Mouse (Mus musculus) liver, embryonic 16.5 days (tissue): ENCODE data around the gene B4galt1. TPM values are rescaled to one million over a fixed set of nuclear protein-coding genes. Genes with fewer than 3 reads are reported as not detected.

ENCODE experiments used
- ATAC-seq: fragments of 200-750 bp; cut with Nextera tagmentation; 2 replicates; pipeline ENCODE4 v1.8.0; 2017; ENCODE audit warnings: low read depth, mild to moderate bottlenecking, moderate number of reproducible peaks, moderate library complexity
- H3K27ac ChIP-seq: fragments of 300-500 bp; sonication (generic); 2 replicates; pipeline ENCODE4 v1.5.1; 2014; ENCODE audit warnings: mild to moderate bottlenecking, low read length
- H3K27me3 ChIP-seq: fragments of 300-500 bp; sonication (generic); 2 replicates; pipeline ENCODE4 v1.6.1; 2014; ENCODE audit warnings: low read depth, low read length, mixed read lengths; ENCODE audit not compliant: control insufficient read depth, insufficient read depth
- H3K36me3 ChIP-seq: fragments of 300-500 bp; sonication (generic); 2 replicates; pipeline ENCODE4 v1.6.1; 2014; ENCODE audit warnings: mild to moderate bottlenecking; ENCODE audit not compliant: control insufficient read depth, insufficient read depth
- H3K4me1 ChIP-seq: fragments of 300-500 bp; sonication (generic); 2 replicates; pipeline ENCODE4 v1.6.1; 2014; ENCODE audit warnings: low read depth, low read length, mixed read lengths; ENCODE audit not compliant: control insufficient read depth
- H3K4me2 ChIP-seq: fragments of 300-500 bp; sonication (generic); 2 replicates; pipeline ENCODE4 v1.6.1; 2014; ENCODE audit warnings: low read depth, low read length, mixed read lengths
- H3K4me3 ChIP-seq: fragments of 300-500 bp; sonication (generic); 2 replicates; pipeline ENCODE4 v1.5.1; 2014; ENCODE audit warnings: low read depth, mild to moderate bottlenecking, low read length
- H3K9ac ChIP-seq: fragments of 300-500 bp; sonication (generic); 2 replicates; pipeline ENCODE4 v1.6.1; 2014; ENCODE audit warnings: low read depth, low read length
- H3K9me3 ChIP-seq: fragments of 300-500 bp; sonication (generic); replicated peaks from 2 replicates; pipeline ENCODE4 v1.6.1; 2016; ENCODE audit warnings: low read length; ENCODE audit not compliant: control insufficient read depth
- WGBS: fragments of 180-500 bp; shearing (Covaris S2); extraction: QIAGEN DNeasy Blood & Tissue Kit; methylation state at CpG from one replicate; pipeline ENCODE4 v1.1.7; 2014; ENCODE audit not compliant: insufficient replicate concordance; 5-methylcytosine and 5-hydroxymethylcytosine counted together
- polyA plus RNA-seq: library from polyadenylated mRNA; unstranded; fragments of >200 nt; fragmentation: Nextera tagmentation; extraction: Ambion mirVana; gene quantifications from 2 replicates; pipeline ENCODE4 v1.2.1, GENCODE M21; 2015

Gene B4galt1
- polyA plus RNA-seq, 1 experiment from 2014 or later: 32.6 TPM

DNA sequence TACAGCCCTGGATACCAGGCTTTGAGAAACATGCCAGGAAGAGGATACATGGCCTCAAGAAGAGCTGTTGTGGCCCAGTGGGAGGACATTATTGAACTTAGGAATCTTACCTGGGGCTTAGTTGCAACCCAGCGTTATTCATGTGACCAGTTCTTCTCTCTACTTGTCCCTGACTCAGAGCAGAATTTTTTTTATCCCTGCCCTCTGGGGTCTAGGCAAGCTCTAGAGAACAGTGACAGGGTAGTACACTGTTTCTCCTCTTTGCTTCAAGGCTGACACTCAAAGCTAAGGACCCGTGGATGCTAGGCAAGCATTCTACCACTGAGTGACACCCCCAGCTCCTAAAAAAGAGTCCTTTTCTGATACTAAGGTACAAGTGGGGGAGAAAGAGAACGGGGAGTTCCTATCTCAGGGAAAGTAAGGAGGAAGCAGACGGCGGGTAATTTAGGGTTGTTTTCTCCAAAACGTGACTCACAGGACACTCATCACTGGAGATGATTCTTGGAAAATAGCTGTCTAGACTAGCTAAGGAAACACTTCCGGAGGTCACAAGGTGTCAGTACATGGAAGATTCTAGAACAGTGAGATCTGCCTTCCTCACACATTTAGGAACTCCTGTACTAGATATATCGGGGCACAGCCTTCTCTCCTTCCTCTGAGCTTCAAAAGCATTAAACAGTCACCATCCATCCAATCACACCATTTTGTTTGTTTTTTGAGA is 32.3 kb downstream of the B4galt1 start:
- no peak overlapping the region for H3K27ac ChIP-seq
- 77% methylated on average over 8 of the region's 8 CpGs for WGBS
- H3K4me1 ChIP-seq: peaks cover 6% of the 10 kb centered on the region
- no peak overlapping the region for H3K4me3 ChIP-seq
- H3K9me3 ChIP-seq: no peaks in the 10 kb centered on the region
- H3K4me2 ChIP-seq: no peak overlapping the region
- no peak for ATAC-seq
- H3K27me3 ChIP-seq: no peaks in the 10 kb centered on the region
- no peak overlapping the region for H3K9ac ChIP-seq
- peaks cover 35% of the 10 kb centered on the region for H3K36me3 ChIP-seq

- Histone ChIP-seq H3K4me1 (peaks cover 10% of the 10 kb centered on the region), H3K27me3 (no peaks in the 10 kb centered on the region), H3K9ac (no peak overlapping the region), H3K4me2 (no peak overlapping the region), H3K9me3 (no peaks in the 10 kb centered on the region), H3K36me3 (peaks cover 39% of the 10 kb centered on the region), H3K27ac (no peak overlapping the region), H3K4me3 (no peak overlapping the region)
- 48% methylated on average over 1 of the region's 1 CpGs for WGBS
- ATAC-seq: no peak
Measured at GRCm38 (mm10) chr4:40820903-40821302, 32.9 kb downstream of the B4galt1 start.

GRCm38 (mm10) chr4:40820024-40820423 is 33.8 kb downstream of the B4galt1 start:
- H3K4me2 ChIP-seq: no peak overlapping the region
- H3K9me3 ChIP-seq: no peaks in the 10 kb centered on the region
- H3K27me3 ChIP-seq: no peaks in the 10 kb centered on the region
- no peak overlapping the region for H3K9ac ChIP-seq
- WGBS: 55% methylated on average over 4 of the region's 4 CpGs
- H3K36me3 ChIP-seq: peaks cover 43% of the 10 kb centered on the region
- no peak overlapping the region for H3K27ac ChIP-seq
- ATAC-seq: peak; percentile 41
- H3K4me1 ChIP-seq: peaks cover 15% of the 10 kb centered on the region
- no peak overlapping the region for H3K4me3 ChIP-seq

- H3K4me1 ChIP-seq: peaks cover 15% of the 10 kb centered on the region
- no peak for ATAC-seq
- H3K27me3 ChIP-seq: no peaks in the 10 kb centered on the region
- no peak overlapping the region for H3K27ac ChIP-seq
- no peak overlapping the region for H3K4me3 ChIP-seq
- H3K9me3 ChIP-seq: no peaks in the 10 kb centered on the region
- peaks cover 44% of the 10 kb centered on the region for H3K36me3 ChIP-seq
- no peak overlapping the region for H3K4me2 ChIP-seq
- H3K9ac ChIP-seq: no peak overlapping the region
- 80% methylated on average over 6 of the region's 6 CpGs for WGBS
Measured at GRCm38 (mm10) chr4:40819151-40819550, 34.7 kb downstream of the B4galt1 start.

DNA sequence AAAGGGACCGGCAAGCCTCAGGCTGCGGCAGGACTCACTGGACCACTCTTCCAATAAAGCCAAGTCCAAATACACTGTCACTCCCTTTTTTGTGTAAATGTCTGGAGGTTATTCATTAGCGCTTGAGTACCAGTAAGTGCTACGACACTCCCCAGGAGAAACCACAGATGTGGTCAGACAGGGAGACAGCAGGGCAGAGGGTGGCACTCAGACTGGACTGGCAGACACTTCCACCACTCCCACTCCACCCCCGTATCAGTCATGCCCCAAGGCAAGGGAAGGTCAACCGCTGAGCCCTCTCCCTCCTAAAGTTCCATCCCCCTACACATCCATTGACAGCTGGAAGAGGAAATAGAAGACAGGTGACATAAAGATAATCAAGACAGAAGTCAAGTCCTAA is 35.4 kb downstream of the B4galt1 start:
- Histone ChIP-seq H3K9me3 (no peaks in the 10 kb centered on the region), H3K9ac (no peak overlapping the region), H3K4me1 (peaks cover 15% of the 10 kb centered on the region), H3K4me2 (no peak overlapping the region), H3K27ac (no peak overlapping the region), H3K4me3 (no peak overlapping the region), H3K27me3 (no peaks in the 10 kb centered on the region), H3K36me3 (peaks cover 50% of the 10 kb centered on the region)
- ATAC-seq: no peak
- WGBS: 37% methylated on average over 6 of the region's 6 CpGs

DNA sequence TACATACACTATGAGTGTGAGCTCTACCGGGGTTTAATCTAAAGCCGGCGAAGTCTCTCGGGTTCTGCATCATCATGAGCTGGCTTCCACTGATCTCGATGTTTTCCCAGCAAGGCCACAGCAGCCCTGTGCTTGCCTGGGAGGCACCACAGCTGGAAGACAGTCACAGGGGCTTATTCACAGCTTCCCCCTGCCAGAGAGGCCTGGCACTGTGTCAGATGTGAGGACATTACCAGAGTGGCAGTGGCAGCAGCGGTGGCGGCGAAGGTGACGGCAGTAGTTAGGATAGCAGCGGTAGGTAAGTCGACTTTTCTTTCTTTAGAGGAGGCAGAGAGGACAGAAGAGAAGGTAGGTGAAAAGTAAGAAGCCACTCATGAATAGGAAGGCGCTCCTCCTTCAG is 35.9 kb downstream of the B4galt1 start:
- no peaks in the 10 kb centered on the region for H3K27me3 ChIP-seq
- no peak for ATAC-seq
- peaks cover 54% of the 10 kb centered on the region for H3K36me3 ChIP-seq
- H3K27ac ChIP-seq: no peak overlapping the region
- peaks cover 13% of the 10 kb centered on the region for H3K4me1 ChIP-seq
- no peak overlapping the region for H3K4me3 ChIP-seq
- 91% methylated on average over 12 of the region's 12 CpGs for WGBS
- no peak overlapping the region for H3K4me2 ChIP-seq
- H3K9me3 ChIP-seq: no peaks in the 10 kb centered on the region
- H3K9ac ChIP-seq: no peak overlapping the region

GRCm38 (mm10) chr4:40815775-40816372 is 37.9 kb downstream of the B4galt1 start:
- peak overlapping the region; percentile 38; the same call in 1 of the 2 replicates for H3K27ac ChIP-seq

GRCm38 (mm10) chr4:40815120-40815519 is 38.7 kb downstream of the B4galt1 start:
- ATAC-seq: no peak
- Histone ChIP-seq H3K36me3 (peaks cover 55% of the 10 kb centered on the region), H3K27ac (no peak overlapping the region), H3K9me3 (no peaks in the 10 kb centered on the region), H3K4me3 (no peak overlapping the region), H3K9ac (no peak overlapping the region), H3K27me3 (no peaks in the 10 kb centered on the region), H3K4me1 (peaks cover 13% of the 10 kb centered on the region), H3K4me2 (no peak overlapping the region)
- 50% methylated on average over 3 of the region's 3 CpGs for WGBS

More at GRCm38 (mm10) chr4:40815775-40816372, 37.9 kb downstream of the B4galt1 start:
- H3K4me1 ChIP-seq: peaks cover 13% of the 10 kb centered on the region
- no peak overlapping the region for H3K4me3 ChIP-seq
- peaks cover 54% of the 10 kb centered on the region for H3K36me3 ChIP-seq
- no peaks in the 10 kb centered on the region for H3K9me3 ChIP-seq
- no peaks in the 10 kb centered on the region for H3K27me3 ChIP-seq
- WGBS: 39% methylated on average over 12 of the region's 12 CpGs
- no peak overlapping the region for H3K9ac ChIP-seq
- no peak for ATAC-seq
- H3K4me2 ChIP-seq: no peak overlapping the region

DNA sequence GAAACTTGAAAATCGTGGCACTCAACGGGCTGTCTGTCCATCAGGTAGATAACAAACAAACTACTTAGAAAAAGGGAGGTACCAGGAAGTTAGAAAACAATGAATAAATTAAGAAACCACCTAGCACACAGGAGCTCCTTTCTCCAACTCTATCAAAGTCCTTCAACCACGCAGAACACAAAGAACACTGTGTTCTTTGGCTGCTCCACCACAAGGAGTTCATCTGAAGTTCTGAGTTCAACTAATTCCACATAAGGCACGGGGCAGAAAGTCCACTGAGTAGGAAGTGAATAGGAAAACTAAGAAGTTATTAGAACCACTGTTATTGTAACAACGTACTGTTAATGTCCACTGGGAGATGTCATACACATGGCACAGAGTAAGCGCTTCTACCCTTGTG is 39.4 kb downstream of the B4galt1 start:
- Histone ChIP-seq H3K36me3 (peaks cover 55% of the 10 kb centered on the region), H3K4me2 (no peak overlapping the region), H3K4me3 (no peak overlapping the region), H3K27me3 (no peaks in the 10 kb centered on the region), H3K27ac (no peak overlapping the region), H3K9ac (no peak overlapping the region), H3K4me1 (peaks cover 13% of the 10 kb centered on the region), H3K9me3 (no peaks in the 10 kb centered on the region)
- WGBS: 76% methylated on average over 6 of the region's 6 CpGs
- ATAC-seq: no peak
